Mouse (Mus musculus) cerebellum, adult 2 months (tissue): ENCODE results near the gene Wnt16.

Experiments used
- CTCF ChIP-seq: fragments of 200-500 bp; IDR thresholded peaks from 2 replicates; pipeline ENCODE4 v1.5.1; 2011; ENCODE audit warnings: low read depth, mild to moderate bottlenecking, control low read depth, low read length, moderate library complexity, borderline replicate concordance; ENCODE audit not compliant: insufficient read depth
- POLR2A ChIP-seq: fragments of 200-500 bp; IDR thresholded peaks from 2 replicates; pipeline ENCODE4 v1.6.1; 2011; ENCODE audit warnings: low read length, control low read depth, borderline replicate concordance; ENCODE audit not compliant: insufficient read depth

DNA sequence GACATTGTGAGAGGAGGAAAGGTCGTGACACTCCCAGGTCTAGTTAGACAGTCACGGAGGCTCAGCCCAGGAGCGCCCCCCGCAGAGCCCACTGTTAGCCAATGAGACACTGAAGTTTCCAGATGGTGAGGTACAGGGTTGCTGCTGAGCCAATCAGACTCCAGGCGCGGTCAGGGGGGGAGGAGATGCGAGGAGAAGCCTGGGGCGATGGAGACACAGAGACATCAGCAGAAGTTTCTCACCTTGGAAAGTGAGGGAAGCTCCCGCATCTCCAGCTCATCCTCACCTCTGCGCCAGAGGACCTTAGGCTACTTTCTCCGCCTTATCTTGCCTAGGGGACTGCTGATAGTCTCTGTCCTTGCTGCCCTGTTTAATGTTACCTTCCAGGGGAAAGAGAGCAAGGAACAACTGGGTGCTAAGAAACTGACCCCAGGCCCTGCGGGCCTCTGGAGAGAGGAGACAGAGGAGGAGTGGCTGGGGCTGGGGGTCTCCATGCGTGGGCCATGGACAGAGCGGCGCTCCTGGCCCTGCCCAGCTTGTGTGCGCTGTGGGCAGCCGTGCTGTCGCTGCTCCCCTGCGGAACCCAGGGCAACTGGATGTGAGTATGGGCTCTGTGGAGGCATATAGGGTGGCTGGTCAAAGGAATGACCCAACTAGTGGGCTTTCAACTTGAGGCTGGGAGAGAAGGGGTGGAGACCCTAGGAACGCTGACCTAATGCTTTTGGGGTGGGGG is at the start of gene Wnt16:
- TF ChIP-seq CTCF: no peak
- TF ChIP-seq POLR2A: no peak
